Mouse (Mus musculus) adrenal gland, postnatal 36 days (tissue): ENCODE results near the gene Wdr77. TPM values are rescaled to one million over a fixed set of nuclear protein-coding genes. Genes with fewer than 3 reads are reported as not detected.
A peak's percentile ranks its signal among the peaks of the same experiment; 100 is the strongest.
"Not testable (repeated sequence)": the region's sequence is repeated elsewhere in the genome, so short reads cannot be mapped to it uniquely, and the experiment has no call there.

Source experiments
- DNase-seq, 2 experiments: peaks; one replicate each; pipeline ENCODE4 v3.0.0; 2021; ENCODE audit warnings: mixed read lengths in 1 of 2
- long read RNA-seq, 2 experiments: library from polyadenylated mRNA; stranded (forward); transcript quantifications; one replicate each; pipeline ENCODE4 v2.0.0; 2021; ENCODE audit warnings: borderline sequencing depth in 2 of 2
- total RNA-seq, 2 experiments: library from RNA; stranded (reverse); gene quantifications; 2 replicates each; pipeline ENCODE4 v1.2.3; 2021

Gene Wdr77
- 10 to 100 TPM; 65.5 to 68.3 TPM for total RNA-seq
- long read RNA-seq, experiment 1, transcript Wdr77-201 (10 exons, 3,682 nt): major isoform, 52 of 66 reads
- long read RNA-seq, experiment 1, partial matches to known transcripts: 1 of 66 reads
- long read RNA-seq, experiment 1, other reads (novel, unspliced or antisense): 12 of 66 reads
- long read RNA-seq, experiment 2, transcript Wdr77-201 (10 exons, 3,682 nt): major isoform, 35 of 49 reads
- long read RNA-seq, experiment 2, partial matches to known transcripts: 5 of 49 reads
- long read RNA-seq, experiment 2, other reads (novel, unspliced or antisense): 9 of 49 reads

DNA sequence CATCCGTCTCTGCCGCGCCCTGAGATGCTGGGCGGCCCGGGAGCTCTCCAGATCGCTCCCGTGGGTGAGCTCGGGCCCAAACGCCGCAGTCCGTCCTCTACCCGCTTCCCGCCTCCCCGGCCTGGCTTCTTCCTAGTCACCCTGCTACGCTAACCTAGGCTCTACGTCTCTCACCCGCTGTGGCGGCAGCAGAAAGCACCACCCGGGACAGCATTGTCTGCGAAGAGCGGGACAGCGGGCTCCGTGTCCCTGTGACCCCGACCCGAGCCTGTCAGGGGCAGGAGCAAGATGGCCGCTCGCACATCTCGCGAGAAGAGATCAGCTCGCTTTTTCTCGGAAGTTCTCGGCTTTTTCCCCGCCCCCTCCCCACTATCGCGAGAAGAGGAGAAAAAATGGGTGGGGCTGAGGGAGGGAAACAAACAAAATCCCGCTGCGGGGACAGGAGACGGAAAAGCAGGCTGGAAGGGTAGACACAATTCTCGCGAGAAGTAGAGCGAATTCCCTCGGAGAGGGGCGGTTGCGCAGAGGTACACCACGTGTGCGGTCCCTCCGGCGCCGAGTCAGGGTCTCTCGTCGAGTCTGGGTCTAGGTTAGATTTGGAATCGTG is at the start of gene Wdr77:
Wdr77 (plus strand) TSS at position 396 of the 607 bp plus-strand sequence.
- DNase-seq: peak; percentile 94 to 96

DNA sequence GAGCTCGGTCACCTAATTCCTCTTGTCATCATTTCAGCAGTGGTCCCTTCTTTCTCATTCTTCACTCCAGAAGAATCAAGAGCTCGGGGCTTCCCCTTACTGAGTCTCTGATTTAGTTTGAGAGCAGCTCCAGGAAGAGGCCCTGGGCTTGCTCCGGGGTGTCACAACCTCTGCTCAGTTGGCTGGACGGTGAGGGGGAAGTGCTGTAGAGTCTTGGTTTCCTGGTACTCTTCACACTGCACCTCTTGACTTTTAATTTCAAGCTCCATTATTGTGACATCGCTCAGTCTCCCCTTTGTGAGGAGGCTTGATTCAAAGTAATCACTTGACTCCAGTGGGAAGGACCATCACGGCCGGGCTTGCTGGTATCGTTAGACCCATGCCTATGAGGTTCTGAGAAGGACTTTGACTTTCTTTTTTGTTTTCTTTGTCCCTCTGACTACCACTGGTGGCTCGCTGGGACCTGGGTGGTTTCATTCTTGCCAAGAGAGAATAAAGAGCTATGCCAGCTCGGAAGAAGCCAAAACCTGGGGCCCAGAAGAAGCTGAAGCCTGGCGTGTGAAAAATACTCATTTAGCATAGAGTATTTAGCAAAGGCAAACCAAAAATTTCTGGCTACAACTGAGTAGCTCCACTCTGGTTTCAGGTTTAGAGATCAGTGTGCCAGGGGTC is 48.5 kb upstream of the Wdr77 start:
- no peak for DNase-seq

DNA sequence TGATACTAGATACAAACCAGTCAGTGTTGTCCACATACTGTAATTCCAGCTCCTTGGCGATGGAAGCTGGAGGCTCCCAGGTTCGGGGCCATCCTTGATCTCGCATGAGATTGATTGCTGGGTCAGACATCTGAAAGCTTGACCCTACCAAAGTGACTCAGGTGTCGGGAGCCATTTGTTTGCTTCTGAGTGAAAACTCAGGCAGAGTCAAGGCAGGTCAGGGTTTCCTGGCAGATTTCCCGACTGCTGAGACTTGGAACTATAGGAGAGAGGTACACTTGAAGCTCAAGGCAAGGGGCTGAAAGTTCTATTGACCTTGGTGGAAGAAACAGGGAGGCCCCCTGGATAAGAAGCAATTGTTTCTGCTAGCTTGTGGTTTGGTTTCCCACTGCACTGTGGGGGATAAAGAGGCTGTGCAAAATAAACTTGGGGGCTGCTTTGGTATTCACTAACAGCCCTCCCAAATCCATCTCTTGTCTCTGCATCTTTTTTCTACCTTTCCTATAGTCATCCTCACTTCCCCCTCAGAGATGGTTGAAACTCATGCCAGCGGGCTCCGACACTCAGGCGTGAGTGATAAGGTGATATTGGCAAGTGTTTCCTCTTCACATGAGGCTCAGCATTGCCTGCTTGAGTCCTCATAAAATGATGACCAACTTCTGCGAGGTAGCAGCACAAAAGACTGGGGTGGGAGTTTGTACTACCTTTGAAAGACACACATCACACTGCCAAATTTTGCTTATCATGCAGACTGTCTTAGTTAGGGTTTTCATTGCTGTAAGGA is 46.9 kb upstream of the Wdr77 start:
- peak in 1 of 2 experiments; percentile 7 for DNase-seq

DNA sequence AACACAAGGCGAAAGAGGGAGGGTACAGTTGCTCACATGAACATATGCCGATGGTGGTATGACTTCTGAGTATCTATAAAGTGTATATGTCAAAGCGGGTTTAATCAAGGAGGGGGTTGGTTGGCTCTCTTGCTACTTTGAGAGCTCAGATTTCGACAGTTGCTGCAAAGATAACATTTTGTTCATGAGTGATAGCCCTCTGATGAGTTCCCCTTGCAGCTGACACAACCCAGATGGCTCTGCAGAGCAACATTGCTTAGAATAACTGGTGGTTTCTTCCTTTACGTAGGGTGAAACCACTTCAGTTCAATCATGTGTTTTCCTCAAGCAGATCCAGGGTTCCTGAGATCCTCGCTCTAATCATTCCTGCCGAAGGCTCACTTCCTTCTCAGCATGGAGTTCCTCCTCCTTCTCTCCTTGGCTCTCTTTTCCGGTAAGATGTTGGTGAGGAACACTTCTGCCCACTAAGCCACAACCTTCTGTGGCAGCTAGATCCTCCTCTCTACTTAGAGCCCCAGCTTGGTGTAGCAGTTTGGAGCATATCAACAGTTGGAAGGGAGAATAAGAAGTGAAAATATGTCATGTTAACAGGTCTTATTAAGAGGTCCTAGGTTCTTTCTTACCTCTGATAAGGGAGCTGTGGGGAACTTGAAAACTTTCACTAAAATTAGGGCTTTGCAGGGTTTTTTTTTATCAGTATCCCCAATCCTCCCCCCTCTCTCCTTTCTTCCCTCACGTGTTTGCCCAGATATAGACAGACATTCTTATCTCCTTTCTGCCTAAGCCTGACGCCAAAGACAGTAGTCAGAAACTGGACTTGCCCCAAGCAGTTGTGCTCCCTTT is 45.1 kb upstream of the Wdr77 start:
- DNase-seq: no peak

DNA sequence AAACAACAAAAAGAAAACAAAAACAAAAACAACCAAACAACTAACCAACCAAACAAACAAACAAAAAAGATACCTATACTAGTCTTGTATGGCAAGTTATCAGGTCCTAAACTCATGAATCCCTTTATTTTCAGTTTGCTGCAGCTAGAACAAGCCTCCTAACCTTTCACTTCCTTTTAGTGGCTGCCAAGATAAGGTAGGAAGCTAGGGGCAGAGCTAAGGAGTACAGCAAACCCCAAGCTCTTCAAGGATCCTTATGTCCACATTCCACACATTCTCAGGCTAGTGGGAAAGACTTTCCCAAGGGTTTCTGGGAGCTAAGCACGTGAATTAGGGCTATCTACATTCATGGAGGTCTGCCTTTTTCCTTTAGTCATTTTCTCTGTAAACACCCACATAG is 43.9 kb upstream of the Wdr77 start:
- no peak for DNase-seq

DNA sequence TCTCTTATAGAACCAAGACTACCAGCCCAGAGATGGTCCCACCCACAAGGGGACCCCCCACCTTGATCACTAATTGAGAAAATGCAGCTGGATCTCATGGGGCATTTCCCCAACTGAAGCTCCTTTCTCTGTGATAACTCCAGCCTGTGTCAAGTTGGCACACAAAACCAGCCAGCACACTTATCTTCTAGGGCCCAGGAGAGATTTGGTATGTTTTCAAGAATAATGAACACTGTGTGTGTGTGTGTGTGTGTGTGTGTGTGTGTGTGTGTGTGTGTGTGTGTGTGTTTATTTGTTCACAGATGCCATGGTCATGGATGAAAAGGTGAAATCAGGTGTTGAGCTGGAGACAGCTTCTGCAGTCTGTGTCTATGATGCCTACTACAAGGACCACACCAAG is 42.7 kb upstream of the Wdr77 start:
- DNase-seq: not testable (repeated sequence)

DNA sequence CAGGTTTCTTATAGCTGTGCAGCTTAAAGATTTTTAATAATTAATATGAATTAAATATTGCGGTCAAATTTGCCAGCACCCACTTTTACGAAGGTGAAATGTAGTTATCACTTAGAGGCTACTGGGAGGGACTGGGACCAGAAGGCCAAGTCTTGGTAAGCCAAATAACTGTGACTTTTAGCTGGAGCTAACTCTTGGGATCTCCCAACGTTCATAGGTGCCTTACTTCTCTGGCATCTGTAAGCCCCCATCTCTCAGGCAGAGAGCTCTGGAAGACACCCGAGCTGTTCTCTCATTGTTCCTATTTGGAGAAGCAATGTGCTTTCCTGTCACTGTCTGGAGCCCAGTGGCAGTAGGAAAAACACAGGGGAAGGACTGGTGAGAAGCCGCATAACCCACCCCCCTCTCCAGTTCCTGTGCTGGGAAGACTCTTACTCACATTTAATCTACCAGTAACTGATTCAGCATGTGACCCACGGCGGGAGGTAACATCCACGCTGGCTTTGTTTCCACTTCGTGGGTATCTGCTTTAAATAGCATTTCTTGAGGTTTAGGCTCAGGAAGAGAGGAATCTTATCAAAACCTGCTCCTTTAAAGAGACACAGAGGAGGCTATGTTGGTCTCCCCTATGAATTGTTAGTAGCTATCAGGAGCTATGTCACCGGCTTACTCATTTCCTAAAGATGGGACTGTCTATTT is 41.4 kb upstream of the Wdr77 start:
- no peak for DNase-seq

DNA sequence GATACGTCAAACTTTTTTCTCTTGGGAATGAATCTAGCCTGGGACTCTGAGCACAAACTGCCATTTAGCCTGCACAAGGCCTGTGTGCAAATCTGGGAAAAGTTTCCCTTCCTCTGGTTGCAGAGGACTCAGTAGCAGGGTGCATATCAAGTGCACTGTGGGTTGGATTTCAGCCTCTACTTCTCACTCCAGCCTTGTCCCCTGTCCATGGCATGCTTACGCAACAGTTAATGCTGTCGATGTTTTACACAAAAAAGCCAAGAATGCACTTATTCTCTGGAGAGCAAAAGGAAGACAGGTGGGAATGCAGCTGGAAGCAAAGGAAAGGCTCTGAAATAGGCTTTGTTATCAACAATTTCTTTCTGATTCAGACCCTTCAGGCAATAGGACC is 40.8 kb upstream of the Wdr77 start:
- no peak for DNase-seq

DNA sequence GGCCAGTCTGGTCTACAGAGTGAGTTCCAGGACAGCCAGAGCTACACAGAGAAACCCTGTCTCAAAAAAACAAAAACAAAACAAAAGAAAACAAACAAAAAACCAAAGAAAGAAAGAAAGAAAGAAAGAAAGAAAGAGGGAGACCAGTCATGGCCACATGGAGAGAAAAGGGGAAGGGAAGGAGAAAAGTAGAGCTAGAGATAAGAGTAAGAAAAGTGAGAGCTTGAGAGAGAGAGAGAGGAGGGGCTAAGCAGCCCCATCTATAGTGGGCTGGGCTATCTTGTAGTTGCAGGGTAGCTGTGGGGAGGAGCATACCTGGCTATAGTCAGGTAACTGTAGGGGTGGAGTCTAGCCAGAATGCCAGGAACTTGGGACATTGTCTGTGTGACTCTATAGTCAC is 38.4 kb upstream of the Wdr77 start:
- not testable (repeated sequence) for DNase-seq

DNA sequence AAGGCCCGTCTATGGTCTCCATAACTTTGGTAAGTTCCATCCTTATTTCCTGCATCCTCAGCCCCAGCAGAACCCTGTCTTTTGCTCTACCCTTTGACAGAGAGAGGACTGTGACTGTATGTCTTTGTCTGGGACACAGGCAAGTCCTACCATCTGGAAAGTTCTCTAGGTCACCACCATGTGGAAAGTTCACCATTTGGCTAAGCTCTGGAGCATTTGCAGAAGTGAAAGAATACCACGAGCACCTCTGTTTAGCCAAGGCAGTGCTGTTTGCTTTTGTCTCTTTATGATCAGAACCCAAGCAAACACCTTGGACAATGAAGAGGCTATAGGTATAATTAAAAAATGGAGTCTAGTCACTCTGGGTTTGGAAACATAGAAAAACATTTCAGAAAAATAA is 37.2 kb upstream of the Wdr77 start:
- DNase-seq: no peak

DNA sequence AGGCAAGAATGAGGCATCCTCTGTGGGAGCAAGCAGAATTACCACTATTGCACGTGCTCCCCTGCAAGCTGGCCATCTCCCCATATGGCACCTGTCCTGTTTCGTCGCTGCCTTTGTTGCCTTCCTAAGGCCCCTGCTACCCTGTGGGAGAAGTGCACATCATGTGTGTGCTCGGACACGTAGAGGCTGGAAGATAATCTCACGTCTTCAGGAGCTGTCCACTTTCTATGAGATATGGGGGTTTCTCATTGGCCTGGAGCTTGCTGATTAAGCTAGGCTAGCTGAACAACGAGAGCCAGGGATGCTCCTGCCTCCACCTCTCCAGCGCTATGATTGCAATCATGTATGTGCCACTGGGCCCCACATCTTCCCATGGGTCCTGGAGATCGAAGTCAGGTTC is 34.6 kb upstream of the Wdr77 start:
- DNase-seq: no peak

DNA sequence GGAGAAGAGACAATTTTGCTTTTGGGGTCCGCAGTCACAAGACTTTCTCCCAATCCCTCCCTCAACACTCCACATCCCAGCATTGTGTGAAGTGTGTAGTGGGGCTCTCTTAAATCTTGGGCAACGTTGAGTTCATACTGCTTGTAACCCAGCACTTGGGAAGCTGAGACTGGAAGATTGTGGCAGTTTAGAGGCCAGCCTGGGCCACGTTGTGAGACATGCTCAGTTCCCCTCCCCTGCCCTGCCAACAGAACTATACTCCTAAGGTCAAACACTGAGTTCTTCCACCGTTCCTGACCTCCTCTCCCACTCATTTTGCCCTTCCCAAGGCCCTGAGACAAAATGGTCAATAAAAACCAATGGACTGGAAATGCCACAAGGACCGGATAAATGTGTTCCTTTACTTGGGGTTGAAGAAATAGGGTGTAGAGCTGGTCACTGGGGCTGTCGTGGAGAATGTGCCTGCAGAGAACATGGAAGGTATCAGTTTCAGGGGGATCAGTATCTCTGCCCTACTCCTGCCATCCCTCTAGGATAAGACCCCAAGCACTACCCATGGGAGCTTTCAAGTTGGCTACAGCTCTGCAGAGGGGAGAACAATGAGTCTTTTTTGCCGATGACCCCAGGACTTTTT is 31.5 kb upstream of the Wdr77 start:
- DNase-seq: no peak

DNA sequence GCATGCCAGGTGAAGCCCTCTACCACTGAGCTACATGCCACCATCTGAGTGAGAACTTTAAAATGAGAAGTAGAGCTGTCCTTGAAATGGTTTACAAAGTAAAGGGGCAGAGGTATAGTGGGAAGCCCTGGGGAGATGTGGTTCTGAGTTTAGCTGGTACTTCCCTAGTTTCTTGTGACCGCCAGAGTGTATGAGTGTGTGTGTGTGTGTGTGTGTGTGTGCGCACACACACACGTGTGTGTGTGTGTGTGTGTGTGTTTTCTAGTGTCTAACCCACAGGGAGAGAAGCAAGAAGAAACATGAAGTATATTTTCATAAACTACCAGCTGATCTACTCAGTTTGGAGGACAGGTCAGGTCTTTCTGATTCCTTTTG is 31.0 kb upstream of the Wdr77 start:
- DNase-seq: no peak

DNA sequence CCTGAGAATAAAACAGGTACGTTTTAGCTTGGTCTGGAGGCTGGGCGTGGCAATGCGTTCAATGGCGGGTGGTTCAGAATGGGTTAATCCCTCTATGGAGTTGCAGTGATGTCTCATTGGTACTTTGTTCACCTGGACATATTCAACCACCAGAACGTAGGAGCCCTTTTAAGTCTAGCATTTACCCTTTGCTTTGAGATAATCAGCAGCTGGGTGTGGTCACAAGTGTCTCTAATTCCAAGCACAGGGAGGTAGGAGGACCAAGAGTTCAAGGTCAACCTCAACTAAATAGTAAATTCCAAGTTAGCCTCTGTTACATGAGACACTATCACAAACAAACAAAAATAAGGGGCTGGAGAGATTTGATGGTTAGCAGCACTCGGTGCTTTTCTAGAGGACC is 30.4 kb upstream of the Wdr77 start:
- DNase-seq: no peak

DNA sequence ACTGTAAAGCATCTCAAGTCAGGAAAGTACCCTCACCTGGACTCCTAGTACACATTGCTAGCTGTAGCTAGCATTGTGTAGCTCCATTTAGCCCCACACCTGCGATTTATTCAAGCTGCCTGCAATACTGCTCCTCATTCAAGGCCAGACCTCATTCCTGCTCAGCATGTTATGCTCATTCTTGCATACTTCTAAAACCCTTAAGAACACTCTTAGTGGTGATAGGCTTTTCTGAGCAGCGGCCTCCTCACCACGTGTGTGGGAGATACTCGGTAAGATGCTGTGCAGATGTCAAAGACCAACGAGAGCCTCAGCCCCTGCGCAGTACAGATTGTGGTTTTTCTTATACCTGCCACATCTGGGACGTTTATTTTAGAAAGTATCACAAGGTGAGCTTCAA is 29.3 kb upstream of the Wdr77 start:
- DNase-seq: no peak

DNA sequence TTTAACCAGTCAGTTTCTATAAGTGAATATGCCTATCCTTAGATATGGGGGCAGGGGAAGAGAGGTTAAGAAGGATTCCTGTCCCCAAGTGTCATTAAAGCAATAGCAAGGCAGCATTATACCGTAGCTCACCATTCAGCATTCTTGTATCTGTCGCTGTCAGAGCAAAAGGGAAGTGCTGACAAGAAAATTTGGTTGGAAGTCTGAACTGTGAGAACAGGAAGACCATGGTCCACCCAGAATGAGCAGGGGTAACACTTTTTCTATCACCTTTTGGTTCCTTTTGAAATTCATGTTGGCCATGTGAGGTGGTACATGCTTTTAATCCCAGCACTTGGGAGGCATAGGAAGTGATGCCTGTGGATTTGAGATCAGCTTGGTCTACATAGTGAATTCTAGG is 28.1 kb upstream of the Wdr77 start:
- DNase-seq: no peak

DNA sequence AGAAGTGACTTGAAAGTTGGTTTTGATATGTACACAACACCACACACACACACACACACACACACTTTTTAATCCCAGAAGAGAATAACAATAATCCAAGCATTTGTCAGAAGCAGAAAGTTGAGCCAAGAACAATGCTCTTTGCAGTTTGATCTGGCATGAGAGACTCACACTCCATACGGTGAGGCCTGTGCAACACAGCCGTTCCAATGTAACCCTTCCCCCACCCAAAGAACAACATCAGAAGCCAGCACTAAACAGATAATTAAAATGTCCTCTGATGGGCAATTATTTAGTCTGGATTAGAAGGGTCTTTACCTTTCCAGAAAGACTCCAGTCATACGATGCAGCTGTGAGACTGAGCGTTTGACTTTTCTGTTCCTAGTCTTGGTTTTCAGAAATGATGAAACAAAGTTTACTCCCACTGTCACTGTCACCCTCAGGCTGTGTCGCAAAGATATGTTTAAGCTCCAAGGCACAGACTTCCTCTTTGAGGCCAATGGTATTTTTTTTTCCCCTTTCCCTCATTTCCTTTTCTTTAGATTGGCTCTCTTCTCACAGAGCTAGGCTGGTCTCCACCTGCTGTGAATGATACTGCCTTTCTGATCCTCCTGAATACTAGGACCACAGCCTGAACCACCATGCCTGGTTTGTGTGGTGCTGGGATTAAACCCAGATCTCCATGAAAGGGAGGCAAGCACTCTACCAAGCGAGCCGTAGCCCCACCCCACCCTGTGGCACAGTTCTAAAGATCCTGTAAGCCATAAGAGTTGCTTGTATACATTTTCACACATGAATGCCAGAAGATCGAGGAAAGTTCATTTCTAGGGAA is 26.7 kb upstream of the Wdr77 start, which contains the start of gene I830077J02Rik:
I830077J02Rik (minus strand) TSS at position 425 of the 832 bp plus-strand sequence.
- DNase-seq: no peak

DNA sequence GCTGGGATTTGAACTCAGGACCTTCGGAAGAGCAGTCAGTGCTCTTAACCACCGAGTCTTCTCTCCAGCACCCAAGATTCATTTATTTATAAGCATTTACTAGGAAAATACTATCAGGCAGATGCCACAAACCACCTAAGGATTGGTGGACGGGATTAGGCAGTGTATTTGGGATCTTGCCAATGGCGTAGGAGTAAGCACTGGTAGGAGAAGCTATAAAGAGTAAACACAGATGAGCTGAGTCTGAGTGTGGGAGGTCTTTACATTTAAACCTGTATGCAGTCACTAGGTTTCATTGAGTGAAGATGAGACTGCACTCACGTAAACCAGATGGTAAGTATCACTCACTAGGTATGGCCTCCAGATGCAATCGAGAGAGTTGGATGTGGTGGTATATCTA is 25.2 kb upstream of the Wdr77 start:
- DNase-seq: no peak

DNA sequence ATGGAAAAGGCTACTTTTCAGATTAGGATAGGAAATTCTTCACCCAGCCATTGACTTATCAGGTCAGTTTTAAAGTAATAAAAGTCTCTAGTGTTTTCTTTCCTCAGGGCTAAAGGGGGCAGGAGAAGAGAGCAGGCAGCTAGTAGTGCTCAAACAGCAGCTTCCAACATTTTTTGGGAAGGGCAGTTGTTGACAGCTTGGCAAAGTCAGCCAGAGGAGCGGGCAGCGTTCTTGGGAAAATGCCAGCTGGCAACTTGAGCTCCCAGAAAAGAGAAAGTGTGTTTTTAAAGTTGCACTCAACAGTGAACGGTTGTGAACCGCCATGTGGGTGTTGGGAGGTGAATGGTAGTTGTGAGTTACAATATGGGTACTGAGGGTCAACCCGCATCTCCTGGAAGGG is 24.1 kb upstream of the Wdr77 start:
- DNase-seq: peak; percentile 70 to 83

DNA sequence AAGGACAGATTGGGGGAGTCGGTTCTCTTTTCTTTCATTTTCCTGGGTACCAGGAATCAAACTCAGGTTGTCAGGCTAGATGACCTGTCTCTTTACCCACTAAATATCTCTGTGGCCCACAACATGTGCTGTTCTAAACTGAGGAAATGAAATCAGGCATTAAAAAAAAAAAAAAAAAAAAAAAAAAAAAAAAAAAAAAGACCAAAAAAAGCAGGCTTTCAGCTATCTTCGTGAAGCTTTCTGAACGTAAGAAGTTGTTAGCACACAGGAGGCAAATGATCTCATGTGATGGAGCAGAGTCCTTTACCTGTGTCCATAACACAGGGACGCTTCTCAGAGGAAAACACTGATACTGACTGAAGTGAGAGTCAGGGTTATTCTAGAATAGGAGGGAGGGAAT is 23.1 kb upstream of the Wdr77 start:
- DNase-seq: no peak
